Mouse (Mus musculus) bone marrow macrophage, adult 2 months (primary cell): Measurements from ENCODE around the gene Sirt4. TPM values are rescaled to one million over a fixed set of nuclear protein-coding genes. Genes with fewer than 3 reads are reported as not detected.

ENCODE experiments used
- H3K27ac ChIP-seq: 2 replicates; pipeline ENCODE4 v1.5.1; 2012; ENCODE audit warnings: low read depth, low read length; ENCODE audit not compliant: insufficient read depth
- H3K4me1 ChIP-seq: 2 replicates; pipeline ENCODE4 v1.6.1; 2012; ENCODE audit warnings: low read length; ENCODE audit not compliant: control insufficient read depth, insufficient read depth
- H3K4me3 ChIP-seq: 2 replicates; pipeline ENCODE4 v1.5.1; 2012; ENCODE audit warnings: mild to moderate bottlenecking, low read length, moderate library complexity; ENCODE audit not compliant: insufficient read depth
- CTCF ChIP-seq: IDR thresholded peaks from 2 replicates; pipeline ENCODE4 v1.5.1; 2012; ENCODE audit warnings: low read depth, mild to moderate bottlenecking, low read length, moderate library complexity
- POLR2A ChIP-seq: IDR thresholded peaks from 2 replicates; pipeline ENCODE4 v1.6.1; 2012; ENCODE audit warnings: mild to moderate bottlenecking, low read depth, low read length, borderline replicate concordance
- polyA plus RNA-seq: library from polyadenylated mRNA; stranded (reverse); fragments of >200 nt; gene quantifications from 2 replicates; pipeline ENCODE4 v1.2.4, GENCODE M21; 2012; ENCODE audit not compliant: missing spikeins, insufficient read depth, insufficient read length

The Sirt4 gene
- polyA plus RNA-seq, 1 experiment = 15.6 TPM

GRCm38 (mm10) chr5:115434280-115434852 is 50.2 kb downstream of the Sirt4 start:
- no peak overlapping the region for H3K4me3 ChIP-seq
- no peaks in the 10 kb centered on the region for H3K4me1 ChIP-seq
- no peak overlapping the region for H3K27ac ChIP-seq
- TF ChIP-seq POLR2A (no peak), CTCF (no peak)

- H3K4me3 ChIP-seq = no peak overlapping the region
- TF ChIP-seq CTCF = no peak
- TF ChIP-seq POLR2A = no peak
- no peaks in the 10 kb centered on the region for H3K4me1 ChIP-seq
- no peak overlapping the region for H3K27ac ChIP-seq
Measured at GRCm38 (mm10) chr5:115433191-115433590, 51.3 kb downstream of the Sirt4 start.

- no peak for TF ChIP-seq CTCF
- no peak for TF ChIP-seq POLR2A
- H3K4me1 ChIP-seq = no peaks in the 10 kb centered on the region
Measured at GRCm38 (mm10) chr5:115432395-115432794, 52.1 kb downstream of the Sirt4 start.

GRCm38 (mm10) chr5:115431898-115432259 is 52.6 kb downstream of the Sirt4 start:
- no peak for TF ChIP-seq POLR2A
- no peak for TF ChIP-seq CTCF
- no peaks in the 10 kb centered on the region for H3K4me1 ChIP-seq
- H3K4me3 ChIP-seq = no peak overlapping the region
- H3K27ac ChIP-seq = no peak overlapping the region

More at GRCm38 (mm10) chr5:115432395-115432794, 52.1 kb downstream of the Sirt4 start:
- H3K4me3 ChIP-seq = no peak overlapping the region
- H3K27ac ChIP-seq = no peak overlapping the region

GRCm38 (mm10) chr5:115431061-115431897 is 53.2 kb downstream of the Sirt4 start:
- TF ChIP-seq POLR2A (no peak), CTCF (no peak)
- Histone ChIP-seq H3K27ac (no peak overlapping the region), H3K4me1 (no peaks in the 10 kb centered on the region), H3K4me3 (no peak overlapping the region)

DNA sequence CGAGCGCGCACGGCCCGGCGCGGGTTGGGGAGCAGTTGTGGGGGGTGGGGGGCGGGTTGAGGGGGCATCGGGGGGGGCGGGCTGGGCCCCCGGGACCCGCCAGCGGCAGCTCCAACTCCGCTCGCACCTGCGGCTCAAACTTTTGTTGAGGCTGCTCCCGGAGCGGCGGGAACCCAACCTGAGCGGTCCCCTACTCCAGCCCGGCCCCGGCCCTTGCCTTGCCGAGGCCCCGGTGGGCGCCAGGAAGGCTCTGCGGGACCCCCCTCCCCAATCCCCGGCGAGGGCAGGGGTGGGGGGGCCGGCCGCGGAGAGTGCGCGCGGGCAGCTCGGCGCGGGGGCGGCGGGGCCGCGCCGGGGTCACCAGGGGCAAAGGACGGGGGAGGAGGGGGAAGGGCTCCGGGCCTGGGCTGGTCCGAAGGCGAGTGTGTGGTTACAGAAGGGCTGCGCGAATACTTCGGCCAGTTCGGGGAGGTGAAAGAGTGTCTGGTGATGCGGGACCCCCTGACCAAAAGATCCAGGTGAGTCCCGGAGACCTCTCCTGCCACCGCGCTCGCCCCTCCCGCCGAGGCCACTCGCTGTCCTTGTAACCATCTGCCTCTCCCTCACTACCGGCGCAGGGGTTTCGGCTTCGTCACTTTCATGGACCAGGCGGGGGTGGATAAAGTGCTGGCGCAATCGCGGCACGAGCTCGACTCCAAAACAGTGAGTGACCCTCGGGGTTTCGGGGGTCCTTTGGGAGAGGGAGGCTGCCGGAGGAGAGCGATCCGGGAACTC is 54.2 kb downstream of the Sirt4 start:
- H3K4me3 ChIP-seq = no peak overlapping the region

GRCm38 (mm10) chr5:115429359-115430186 is 55.0 kb downstream of the Sirt4 start, which contains the start of gene Msi1:
Msi1 (plus strand) TSS chr5:115429599.
- TF ChIP-seq POLR2A (no peak), CTCF (no peak)
- Histone ChIP-seq H3K4me3 (no peak within 1 kb of the TSS), H3K27ac (no peak within 1 kb of the TSS), H3K4me1 (no peaks in the 10 kb centered on the region)

More for the DNA sequence above, 54.2 kb downstream of the Sirt4 start:
- Histone ChIP-seq H3K4me1 (no peaks in the 10 kb centered on the region), H3K27ac (no peak overlapping the region)
- no peak for TF ChIP-seq CTCF
- TF ChIP-seq POLR2A = no peak

- no peak overlapping the region for H3K4me3 ChIP-seq
- TF ChIP-seq POLR2A (no peak), CTCF (no peak)
Measured at GRCm38 (mm10) chr5:115428831-115429358, 55.6 kb downstream of the Sirt4 start.

More at GRCm38 (mm10) chr5:115428831-115429358, 55.6 kb downstream of the Sirt4 start:
- H3K4me1 ChIP-seq = no peaks in the 10 kb centered on the region
- H3K27ac ChIP-seq = no peak overlapping the region

Other genes starting within 250 kb of the Sirt4 start
- 38.3 and 54.2 TPM in 2 replicates for gene Pop5, start 248.9 kb downstream of the Sirt4 start, polyA plus RNA-seq
- 94.9 and 105 TPM in 2 replicates for gene Rnf10, start 211.8 kb downstream of the Sirt4 start, polyA plus RNA-seq
- gene Coq5, start 205.1 kb downstream of the Sirt4 start, polyA plus RNA-seq = 21.4 and 25.6 TPM in 2 replicates
- gene Dynll1, start 183.7 kb downstream of the Sirt4 start, polyA plus RNA-seq = 238 and 243 TPM in 2 replicates
- 114 and 123 TPM in 2 replicates for gene Srsf9, start 157.5 kb downstream of the Sirt4 start, polyA plus RNA-seq
- 28.8 and 31.4 TPM in 2 replicates for gene Gatc, start 143.5 kb downstream of the Sirt4 start, polyA plus RNA-seq
- gene Triap1, start 143.5 kb downstream of the Sirt4 start, polyA plus RNA-seq = 60.2 and 68.9 TPM in 2 replicates
- gene Cox6a1, start 135.7 kb downstream of the Sirt4 start, polyA plus RNA-seq = 445 and 473 TPM in 2 replicates
- 0.44 TPM in 1 of 2 replicates, not detected in the other for gene Msi1, start 55.1 kb downstream of the Sirt4 start, polyA plus RNA-seq
- not detected in 2 replicates for gene Pla2g1b, start 18.5 kb downstream of the Sirt4 start, polyA plus RNA-seq
- gene Pxn, start 22.0 kb upstream of the Sirt4 start, polyA plus RNA-seq = 109 and 121 TPM in 2 replicates
- 1,563 and 1,614 TPM in 2 replicates for gene Rplp0, start 74.7 kb upstream of the Sirt4 start, polyA plus RNA-seq
- 20.3 and 21.0 TPM in 2 replicates for gene Gcn1l1, start 80.5 kb upstream of the Sirt4 start, polyA plus RNA-seq
- gene Rab35, start 147.2 kb upstream of the Sirt4 start, polyA plus RNA-seq = 59.9 and 71.0 TPM in 2 replicates
- 3.0 and 3.1 TPM in 2 replicates for gene Bicdl1, start 246.9 kb upstream of the Sirt4 start, polyA plus RNA-seq